Mouse (Mus musculus) bone marrow, adult 2 months (tissue): ENCODE measurements around the gene Fam171b. TPM values are rescaled to one million over a fixed set of nuclear protein-coding genes. Genes with fewer than 3 reads are reported as not detected.

Experiments used
- H3K27ac ChIP-seq: fragments of 200-500 bp; 2 replicates; pipeline ENCODE4 v1.5.1; 2012; ENCODE audit warnings: low read depth, mild to moderate bottlenecking, control low read depth, inconsistent platforms, low read length; ENCODE audit not compliant: control insufficient read depth, poor library complexity, insufficient read depth
- H3K4me1 ChIP-seq: fragments of 200-500 bp; 2 replicates; pipeline ENCODE4 v1.6.1; 2011; ENCODE audit warnings: low read length; ENCODE audit not compliant: control insufficient read depth, insufficient read depth
- H3K4me3 ChIP-seq: fragments of 200-500 bp; replicated peaks from 2 replicates; pipeline ENCODE3; 2011; ENCODE audit warnings: mild to moderate bottlenecking, low read depth, low read length, control low read depth; ENCODE audit not compliant: control insufficient read depth
- CTCF ChIP-seq: fragments of 200-500 bp; IDR thresholded peaks from 2 replicates; pipeline ENCODE4 v1.5.1; 2011; ENCODE audit warnings: low read length, control low read depth; ENCODE audit not compliant: control insufficient read depth, insufficient read depth
- POLR2A ChIP-seq: fragments of 200-500 bp; IDR thresholded peaks from 2 replicates; pipeline ENCODE4 v1.6.1; 2011; ENCODE audit warnings: low read depth, mild to moderate bottlenecking, control low read depth, low read length, borderline replicate concordance; ENCODE audit not compliant: control insufficient read depth
- WGBS: fragments of 180-500 bp; shearing (Covaris S2); methylation state at CpG from one replicate; pipeline ENCODE4 v1.1.7; 2018; 5-methylcytosine and 5-hydroxymethylcytosine counted together
- polyA plus RNA-seq: library from polyadenylated mRNA; stranded (reverse); fragments of >200 nt; gene quantifications from 2 replicates; pipeline ENCODE4 v1.2.4, GENCODE M21; 2011; ENCODE audit warnings: low replicate concordance; ENCODE audit not compliant: missing spikeins, insufficient read depth, insufficient read length

Fam171b gene
- polyA plus RNA-seq, 1 experiment: not detected

DNA sequence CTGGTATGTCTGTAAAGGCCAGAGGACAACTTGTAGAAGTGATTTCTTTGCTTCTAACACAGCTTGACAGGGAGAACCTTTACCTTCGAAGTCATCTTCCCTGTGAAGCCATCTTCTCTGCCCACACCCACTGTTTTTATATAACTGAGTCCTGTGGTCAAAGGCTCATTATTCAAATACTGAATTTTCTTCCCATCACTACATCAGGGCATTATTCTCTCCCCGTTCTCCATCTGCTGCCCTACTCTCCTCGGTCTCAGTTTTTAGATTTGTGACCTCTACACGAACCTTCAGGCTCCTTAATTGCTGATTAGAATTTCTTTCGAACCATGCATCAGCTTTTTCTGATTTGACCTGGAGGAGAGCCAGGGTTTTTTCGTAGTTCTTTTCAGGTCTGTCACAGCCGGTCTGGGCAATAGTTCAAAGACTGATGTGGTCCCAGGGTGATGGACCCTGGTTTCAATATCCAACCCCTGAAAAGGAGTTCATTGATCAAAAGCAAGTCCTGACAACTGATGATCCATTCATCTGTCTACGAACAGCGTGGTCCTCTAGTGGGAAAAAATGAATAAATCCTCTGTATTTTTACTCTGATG is 14.4 kb upstream of the Fam171b start:
- Histone ChIP-seq H3K4me3 (no peak overlapping the region), H3K27ac (no peak overlapping the region), H3K4me1 (no peaks in the 10 kb centered on the region)
- WGBS: 85% methylated on average over 9 of the region's 9 CpGs
- no peak for TF ChIP-seq POLR2A
- no peak for TF ChIP-seq CTCF

DNA sequence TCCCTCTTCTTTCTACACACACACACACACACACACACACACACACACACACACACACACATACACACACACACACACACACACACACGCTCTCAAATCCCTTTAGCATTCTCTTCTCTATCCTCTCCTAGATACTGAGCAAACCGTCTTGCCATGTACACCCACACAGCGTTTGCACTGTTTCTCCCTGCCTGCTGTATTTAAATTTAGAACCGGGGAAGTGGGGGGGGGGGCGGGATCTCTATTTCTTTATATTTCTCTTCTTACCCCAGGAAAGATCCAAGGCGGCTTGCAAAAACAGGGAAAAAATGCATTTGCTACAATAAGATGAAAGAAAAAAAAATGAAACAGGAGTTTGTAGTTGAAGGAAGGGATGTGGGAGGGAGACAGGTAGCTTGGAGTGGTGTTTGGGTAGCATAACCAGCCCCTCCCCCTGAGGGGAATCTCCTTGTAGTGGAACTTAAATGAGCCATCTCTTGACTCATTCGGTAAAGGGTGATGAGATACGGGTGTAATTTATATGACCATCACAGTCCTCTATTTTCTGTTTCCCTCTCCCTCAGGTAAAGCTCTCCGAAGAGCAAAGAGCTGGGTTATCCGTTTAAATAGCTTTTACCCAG is 947 bp downstream of the Fam171b start:
- WGBS: 26% methylated on average over 10 of the region's 10 CpGs
- no peak overlapping the region for H3K4me3 ChIP-seq
- TF ChIP-seq CTCF: no peak
- no peak for TF ChIP-seq POLR2A

GRCm38 (mm10) chr2:83814009-83814408 is 1.6 kb downstream of the Fam171b start:
- Histone ChIP-seq H3K4me1 (no peaks in the 10 kb centered on the region), H3K27ac (no peak overlapping the region), H3K4me3 (no peak overlapping the region)
- 72% methylated on average over 6 of the region's 6 CpGs for WGBS
- TF ChIP-seq CTCF (no peak), POLR2A (no peak)

More for the DNA sequence above, 947 bp downstream of the Fam171b start:
- Histone ChIP-seq H3K4me1 (no peaks in the 10 kb centered on the region), H3K27ac (no peak overlapping the region)

GRCm38 (mm10) chr2:83816147-83816546 is 3.7 kb downstream of the Fam171b start:
- H3K4me1 ChIP-seq: no peaks in the 10 kb centered on the region
- no peak overlapping the region for H3K27ac ChIP-seq
- no peak for TF ChIP-seq POLR2A
- TF ChIP-seq CTCF: no peak
- 69% methylated on average over 6 of the region's 6 CpGs for WGBS
- H3K4me3 ChIP-seq: no peak overlapping the region

GRCm38 (mm10) chr2:83825161-83825560 is 12.7 kb downstream of the Fam171b start:
- Histone ChIP-seq H3K4me1 (no peaks in the 10 kb centered on the region), H3K4me3 (no peak overlapping the region), H3K27ac (no peak overlapping the region)
- 74% methylated on average over 5 of the region's 5 CpGs for WGBS
- TF ChIP-seq POLR2A: no peak
- TF ChIP-seq CTCF: no peak

GRCm38 (mm10) chr2:83828895-83829539 is 16.6 kb downstream of the Fam171b start:
- Histone ChIP-seq H3K4me1 (no peaks in the 10 kb centered on the region), H3K4me3 (no peak overlapping the region), H3K27ac (no peak overlapping the region)
- WGBS: 83% methylated on average over 3 of the region's 3 CpGs
- no peak for TF ChIP-seq CTCF

GRCm38 (mm10) chr2:83832903-83833302 is 20.5 kb downstream of the Fam171b start:
- no peak overlapping the region for H3K4me3 ChIP-seq
- H3K4me1 ChIP-seq: no peaks in the 10 kb centered on the region
- no peak for TF ChIP-seq POLR2A
- no peak for TF ChIP-seq CTCF
- WGBS: 79% methylated on average over 4 of the region's 4 CpGs
- no peak overlapping the region for H3K27ac ChIP-seq

DNA sequence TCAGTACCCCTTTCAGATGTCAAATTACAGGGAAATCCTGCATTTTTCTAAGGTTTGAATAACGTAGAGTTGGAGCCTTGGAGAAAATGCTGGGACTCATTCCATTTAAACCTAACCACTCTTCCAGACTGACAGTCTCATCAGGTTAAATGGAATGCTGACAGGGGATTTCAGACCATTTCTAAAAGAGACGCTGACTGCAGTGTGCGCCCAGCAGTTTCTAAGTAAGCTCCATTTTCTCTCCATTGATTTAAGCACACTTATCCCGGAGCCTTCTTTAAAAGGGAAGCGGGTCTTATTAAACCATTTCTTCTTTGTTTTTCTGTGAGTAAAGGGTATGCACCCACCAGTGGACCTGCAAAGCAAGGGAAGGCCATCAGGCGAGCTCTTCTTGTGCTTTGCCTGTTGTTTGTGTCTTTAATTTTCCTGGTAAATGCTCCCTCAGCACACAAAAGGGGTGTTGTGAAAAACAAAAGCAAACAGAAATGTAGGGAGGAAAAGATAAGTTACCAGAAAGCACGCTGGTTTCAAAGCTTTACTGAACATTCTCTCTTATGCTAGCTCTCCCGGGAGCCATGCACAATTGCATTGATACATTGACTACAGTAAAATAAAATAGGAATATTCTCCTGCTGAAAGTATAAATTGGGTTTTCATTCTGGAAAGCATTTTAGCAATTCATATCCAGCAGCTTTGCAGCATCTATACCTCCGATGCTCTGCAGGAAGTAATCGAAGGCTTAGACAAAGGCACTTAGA is 23.1 kb downstream of the Fam171b start:
- no peak for TF ChIP-seq POLR2A
- no peak for TF ChIP-seq CTCF
- WGBS: 83% methylated on average over 10 of the region's 10 CpGs
- Histone ChIP-seq H3K4me3 (no peak overlapping the region), H3K27ac (no peak overlapping the region), H3K4me1 (no peaks in the 10 kb centered on the region)
